Mouse (Mus musculus): ENCODE data around the gene 9930111J21Rik1. TPM values are rescaled to one million over a fixed set of nuclear protein-coding genes. Genes with fewer than 3 reads are reported as not detected.

The 9930111J21Rik1 gene
- 1.0 and 1.5 TPM in 2 replicates for polyA plus RNA-seq (2012; rRNA removed)

DNA sequence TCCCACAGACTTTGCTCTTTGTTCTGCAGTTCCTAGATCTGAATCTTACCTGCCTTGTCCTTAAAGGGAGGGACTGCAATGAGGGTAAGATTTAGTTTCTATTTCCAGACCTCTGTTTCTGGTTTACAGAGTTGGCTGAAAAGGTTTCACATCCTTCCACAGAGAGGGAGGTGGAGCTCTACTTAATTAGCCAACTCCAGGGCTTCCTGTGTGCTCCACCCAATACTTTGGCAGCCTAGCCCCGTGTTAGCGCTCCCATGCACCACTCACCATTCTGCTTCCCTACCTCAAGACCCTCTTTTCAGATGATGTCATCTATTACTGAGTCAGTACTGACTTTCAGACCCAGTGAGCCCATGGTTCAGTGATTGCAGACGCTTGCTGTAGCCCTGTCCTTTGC is at the start of gene 9930111J21Rik1:
Gene 9930111J21Rik1, minus strand, starts transcription at position 148 of the 400 bp plus-strand sequence.

DNA sequence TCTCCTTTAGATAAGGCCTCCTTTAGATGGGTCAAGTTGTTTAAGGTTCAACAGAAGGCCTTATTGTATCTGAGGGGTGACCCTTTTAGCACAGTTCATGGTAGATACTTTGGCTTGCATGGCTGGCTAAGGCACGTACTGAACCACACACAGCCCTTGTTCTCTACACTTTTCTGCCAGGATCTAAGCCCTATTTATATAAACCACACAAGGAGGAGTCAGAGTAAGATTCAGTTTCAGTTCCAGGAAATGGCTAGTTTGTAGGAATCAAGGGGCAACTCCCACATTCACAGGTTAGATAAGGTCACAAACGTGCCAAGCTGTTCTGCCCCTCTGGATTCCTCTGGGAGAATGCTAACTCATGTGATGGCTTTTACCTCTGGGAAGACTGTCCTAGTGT is 14.8 kb upstream of the 9930111J21Rik1 start, which contains the start of gene Tgtp1:
Gene Tgtp1, minus strand, starts transcription at position 155 of the 400 bp plus-strand sequence.

DNA sequence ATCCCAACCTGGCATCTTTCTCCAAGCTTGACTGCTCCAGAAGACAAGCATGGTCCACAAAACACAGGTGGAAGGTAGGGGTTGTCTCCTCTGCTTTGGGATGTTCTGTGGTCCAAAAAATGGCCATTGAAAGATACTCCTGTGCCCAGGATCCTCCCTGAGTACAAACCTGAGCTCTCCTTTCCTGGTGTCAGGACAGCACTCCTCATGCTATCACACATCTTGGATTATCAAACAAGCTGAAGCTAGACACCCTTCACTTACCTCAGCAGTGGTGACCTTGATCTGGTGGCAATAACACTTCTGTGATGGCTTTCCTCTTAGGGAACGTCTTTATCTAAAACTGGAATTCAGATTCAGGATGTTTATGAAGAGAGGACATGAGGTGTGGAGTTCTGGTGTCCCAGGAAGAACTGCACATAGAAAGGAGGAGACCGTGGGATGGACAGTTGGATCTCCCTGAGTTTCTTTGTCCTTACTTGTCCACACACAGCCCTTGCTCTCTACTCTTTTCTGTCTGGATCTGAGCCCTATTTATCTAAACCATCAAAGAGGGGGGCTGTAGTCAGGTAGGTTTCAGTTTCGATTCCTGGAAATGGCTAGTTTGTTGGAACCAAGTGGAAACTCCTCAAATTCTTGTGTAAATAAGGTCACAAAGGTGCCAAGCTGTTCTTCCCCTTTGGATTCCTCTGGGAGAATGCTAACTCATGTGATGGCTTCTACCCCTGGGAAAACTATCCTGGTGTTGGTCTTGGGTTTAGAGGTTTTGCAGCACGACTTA is 12.7 kb upstream of the 9930111J21Rik1 start, which contains the start of gene Gm12185:
Gene Gm12185, minus strand, starts transcription at position 487 of the 781 bp plus-strand sequence.

DNA sequence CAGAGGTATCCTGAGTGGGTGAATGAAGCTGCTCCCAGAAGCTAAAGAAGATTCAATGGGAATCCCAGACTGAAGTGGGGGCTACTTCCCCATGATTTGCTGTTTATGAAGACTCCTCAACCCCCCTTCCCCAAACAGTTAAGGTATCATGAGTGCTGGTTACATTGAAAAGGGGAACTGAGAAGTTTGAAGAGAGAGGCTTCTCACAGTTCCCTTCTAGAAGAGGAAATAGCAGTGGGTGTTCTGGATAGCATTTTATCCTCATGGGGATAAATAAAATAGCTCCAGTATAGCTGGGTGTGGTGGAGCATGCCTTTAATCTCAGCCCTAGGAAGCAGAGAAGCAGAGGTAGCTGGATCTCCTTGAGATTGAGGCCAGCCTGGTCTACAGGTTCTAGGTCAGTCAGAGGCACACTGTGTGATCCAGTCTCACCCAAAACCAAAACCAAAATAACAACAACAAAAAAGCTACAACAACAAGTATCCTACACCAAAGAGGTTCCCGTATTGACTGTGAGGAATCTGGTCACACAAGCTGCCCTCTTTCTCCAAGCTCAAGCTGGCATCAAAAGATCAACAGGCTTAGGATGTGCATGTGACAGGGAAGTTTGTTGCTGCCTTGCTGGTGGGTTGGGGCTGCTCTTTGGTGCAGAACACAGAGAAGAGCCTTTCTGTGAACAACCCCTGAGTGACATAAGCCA is 808 bp downstream of the 9930111J21Rik1 start, which contains the start of gene Olfr56:
Gene Olfr56, plus strand, starts transcription at position 650 of the 700 bp plus-strand sequence.

DNA sequence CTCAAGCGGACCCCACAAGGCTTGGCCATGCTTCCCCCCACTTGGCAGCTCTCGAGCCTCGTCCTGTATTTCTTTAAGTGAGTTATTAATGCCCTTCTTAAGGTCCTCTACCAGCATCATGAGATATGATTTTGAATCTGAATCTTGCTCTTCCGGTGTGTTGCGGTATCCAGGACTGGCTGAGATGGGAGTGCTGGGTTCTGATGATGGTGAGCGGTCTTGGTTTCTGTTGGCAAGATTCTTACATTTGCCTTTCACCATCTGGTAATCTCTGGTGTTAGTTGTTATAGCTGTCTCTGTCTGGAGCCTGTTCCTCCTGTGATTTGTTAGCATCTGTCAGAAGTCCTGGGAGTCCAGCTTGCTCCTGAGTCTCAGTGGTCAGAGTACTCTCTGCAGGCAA is 33.1 kb downstream of the 9930111J21Rik1 start, which contains the start of gene Psme2b:
Gene Psme2b, minus strand, starts transcription at position 101 of the 400 bp plus-strand sequence.

DNA sequence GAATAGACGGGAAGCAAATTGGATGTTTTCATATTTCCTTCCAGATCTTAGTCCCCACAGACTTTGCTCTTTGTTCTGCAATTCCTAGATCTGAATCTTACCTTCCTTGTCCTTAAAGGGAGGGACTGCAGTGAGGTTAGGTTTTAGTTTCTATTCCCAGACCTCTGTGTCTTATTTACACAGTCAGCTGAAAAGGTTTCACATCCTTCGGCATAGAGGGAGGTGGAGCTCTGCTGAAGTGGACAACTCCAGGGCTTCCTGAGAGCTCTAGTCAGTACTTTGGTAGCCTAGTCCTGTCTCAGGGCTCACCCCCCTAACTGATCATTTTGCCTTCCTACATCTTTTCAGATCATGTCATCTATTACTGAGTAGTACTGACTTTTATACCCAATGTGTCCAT is 77.2 kb downstream of the 9930111J21Rik1 start, which contains the start of gene Gm5431:
Gene Gm5431, minus strand, starts transcription at position 194 of the 400 bp plus-strand sequence.

Other genes starting within 250 kb of the 9930111J21Rik1 start
- 3,049 and 4,867 TPM in 2 replicates for gene Rack1, start 179.1 kb downstream of the 9930111J21Rik1 start, polyA plus RNA-seq (2012; rRNA removed)
- gene Trim41, start 162.0 kb downstream of the 9930111J21Rik1 start, polyA plus RNA-seq (2012; rRNA removed), result 33.9 and 35.4 TPM in 2 replicates
- 22.2 and 25.4 TPM in 2 replicates for gene Trim7, start 153.3 kb downstream of the 9930111J21Rik1 start, polyA plus RNA-seq (2012; rRNA removed)
- gene Gm12184, start 152.7 kb downstream of the 9930111J21Rik1 start, polyA plus RNA-seq (2012; rRNA removed), result 16.3 and 26.6 TPM in 2 replicates
- gene Irgm1, start 107.7 kb downstream of the 9930111J21Rik1 start, polyA plus RNA-seq (2012; rRNA removed), result 7.1 and 9.1 TPM in 2 replicates
- 0.15 and 0.18 TPM in 2 replicates for gene Gm5431, start 77.2 kb downstream of the 9930111J21Rik1 start, polyA plus RNA-seq (2012; rRNA removed)
- gene Psme2b, start 33.2 kb downstream of the 9930111J21Rik1 start, polyA plus RNA-seq (2012; rRNA removed), result 1.7 and 3.1 TPM in 2 replicates
- 0.07 and 0.11 TPM in 2 replicates for gene Olfr56, start 509 bp downstream of the 9930111J21Rik1 start, polyA plus RNA-seq (2012; rRNA removed)
- gene Gm12185, start 12.8 kb upstream of the 9930111J21Rik1 start, polyA plus RNA-seq (2012; rRNA removed), result 0.03 and 0.05 TPM in 2 replicates
- 0.43 and 0.56 TPM in 2 replicates for gene Tgtp1, start 14.8 kb upstream of the 9930111J21Rik1 start, polyA plus RNA-seq (2012; rRNA removed)
- 0.54 and 1.0 TPM in 2 replicates for gene 9930111J21Rik2, start 71.8 kb upstream of the 9930111J21Rik1 start, polyA plus RNA-seq (2012; rRNA removed)
- gene Tgtp2, start 84.8 kb upstream of the 9930111J21Rik1 start, polyA plus RNA-seq (2012; rRNA removed), result 2.0 TPM in 2 replicates
- 2.3 and 4.1 TPM in 2 replicates for gene Ifi47, start 97.2 kb upstream of the 9930111J21Rik1 start, polyA plus RNA-seq (2012; rRNA removed)
- 0.52 TPM in 1 of 2 replicates, not detected in the other for gene Olfr1396, start 135.5 kb upstream of the 9930111J21Rik1 start, polyA plus RNA-seq (2012; rRNA removed)
- not detected in 2 replicates for gene Olfr1395, start 162.9 kb upstream of the 9930111J21Rik1 start, polyA plus RNA-seq (2012; rRNA removed)
- not detected in 2 replicates for gene Olfr1394, start 175.0 kb upstream of the 9930111J21Rik1 start, polyA plus RNA-seq (2012; rRNA removed)
- 7.7 and 9.6 TPM in 2 replicates for gene Btnl9, start 207.8 kb upstream of the 9930111J21Rik1 start, polyA plus RNA-seq (2012; rRNA removed)
- 0.97 and 1.0 TPM in 2 replicates for gene Zfp62, start 223.9 kb upstream of the 9930111J21Rik1 start, polyA plus RNA-seq (2012; rRNA removed)